Comparison of ENCODE assay signal across 10 mouse cellular contexts in genomic region chr3:87154398-87155287, GRCm38 (mm10). TPM values are rescaled to one million over a fixed set of nuclear protein-coding genes. Genes with fewer than 3 reads are reported as not detected.
DNase-seq lines count a peak whose midpoint lies in the region; ATAC-seq and TF ChIP-seq lines count a peak whose summit lies in the region.
"Had no signal": no experiment of that assay in that cellular context is flagged by ENCODE, and none has a peak within 500 bp of the region (broad histone marks: within the 10 kb centered on the region; RNA-seq: fewer than 3 reads in every experiment).

No protein-coding gene starts in this region.

- CTCF ChIA-PET in Patski (lab: Charles Lee) = interaction anchor here (1.1 to 3.7 kb wide), 5 partner anchors 11 to 43 kb away, joined by 3 to 25 read pairs (median 3); no protein-coding TSS in a partner anchor

- no peak for DNase-seq in heart, postnatal 36 days
- no peak for DNase-seq in Patski (ENCODE audit: low read depth, low spot score)
- DNase-seq in midbrain, embryonic 11.5 days (ENCODE audit: low spot score, missing footprints) = peak; percentile 91
- no peak for DNase-seq in c-Kit-positive CD71-positive TER-119-positive erythroid progenitor cells, embryonic 14.5 days (ENCODE audit: low spot score)
- no peak for DNase-seq in layer of hippocampus, postnatal 25 days (ENCODE audit: extremely low spot score in 1 of 2, low spot score in 1 of 2)
- no peak for DNase-seq in right cerebral cortex, postnatal 36 days (ENCODE audit: low spot score in 2 of 2)
- DNase-seq: thymus, postnatal 36 days had no signal

- H3K9me3 ChIP-seq in heart, embryonic 13.5 days = no peaks in the 10 kb centered on the region
- H3K9me3 ChIP-seq in forebrain, embryonic 15.5 days = no peaks in the 10 kb centered on the region
- H3K9me3 ChIP-seq in midbrain, embryonic 11.5 days (ENCODE audit: control insufficient read depth, low read length) = no peaks in the 10 kb centered on the region
- H3K9me3 ChIP-seq: liver, embryonic 15.5 days had no signal

- in situ Hi-C loops in Patski (cut with MboI; ENCODE audit: low pct_unique_long_range_greater_than_20kb) = no loop called here

- WGBS in heart, embryonic 13.5 days = 41% methylated on average over 15 of the region's 15 CpGs
- WGBS in forebrain, embryonic 15.5 days = 22% methylated on average over 15 of the region's 15 CpGs
- WGBS in midbrain, embryonic 11.5 days = 15% methylated on average over 15 of the region's 15 CpGs

- no peak overlapping the region for H3K4me2 ChIP-seq in heart, embryonic 13.5 days
- no peak overlapping the region for H3K4me2 ChIP-seq in forebrain, embryonic 15.5 days (replicated peaks)
- H3K4me2 ChIP-seq in midbrain, embryonic 11.5 days = no peak overlapping the region
- H3K4me2 ChIP-seq: liver, embryonic 15.5 days had no signal

- ATAC-seq in heart, embryonic 13.5 days (ENCODE audit: extremely low read depth, insufficient number of reproducible peaks, low FRiP score, low TSS enrichment) = no peak
- ATAC-seq in Patski = peak; percentile 32
- peak; percentile 27 for ATAC-seq in forebrain, embryonic 15.5 days (replicated peaks)
- ATAC-seq in midbrain, embryonic 11.5 days (ENCODE audit: low FRiP score) = no peak

- TF ChIP-seq CTCF in Patski (IDR thresholded peaks at IDR 0.05) = no peak

- peak overlapping the region; percentile 28 for H3K27ac ChIP-seq in heart, embryonic 13.5 days (replicated peaks)
- H3K27ac ChIP-seq in forebrain, embryonic 15.5 days (replicated peaks) = peak overlapping the region; percentile 65
- peak overlapping the region; percentile 32; the same call in 1 of the 2 replicates for H3K27ac ChIP-seq in midbrain, embryonic 11.5 days (ENCODE audit: low read depth, low read length)
- H3K27ac ChIP-seq: liver, embryonic 15.5 days had no signal

- H3K9ac ChIP-seq in heart, embryonic 13.5 days = peak overlapping the region; percentile 12; the same call in 1 of the 2 replicates
- no peak overlapping the region for H3K9ac ChIP-seq in forebrain, embryonic 15.5 days (replicated peaks)
- H3K9ac ChIP-seq in midbrain, embryonic 11.5 days (ENCODE audit: low read length) = no peak overlapping the region
- H3K9ac ChIP-seq: liver, embryonic 15.5 days had no signal

- no peaks in the 10 kb centered on the region for H3K27me3 ChIP-seq in heart, embryonic 13.5 days (replicated peaks)
- no peaks in the 10 kb centered on the region for H3K27me3 ChIP-seq in Patski
- H3K27me3 ChIP-seq in forebrain, embryonic 15.5 days = no peaks in the 10 kb centered on the region
- no peaks in the 10 kb centered on the region for H3K27me3 ChIP-seq in midbrain, embryonic 11.5 days (ENCODE audit: control insufficient read depth, insufficient read depth, low read length)
- H3K27me3 ChIP-seq: liver, embryonic 15.5 days had no signal

- POLR2A ChIA-PET in Patski (lab: Charles Lee) = interaction anchor here (1.1 to 5.3 kb wide), 6 partner anchors 9 to 28 kb away, joined by 3 to 41 read pairs (median 6); no protein-coding TSS in a partner anchor

- no peaks in the 10 kb centered on the region; the same call in 1 of the 2 replicates for H3K36me3 ChIP-seq in heart, embryonic 13.5 days
- no peaks in the 10 kb centered on the region for H3K36me3 ChIP-seq in forebrain, embryonic 15.5 days
- no peaks in the 10 kb centered on the region for H3K36me3 ChIP-seq in midbrain, embryonic 11.5 days (ENCODE audit: control insufficient read depth, insufficient read depth, low read length)
- H3K36me3 ChIP-seq: liver, embryonic 15.5 days had no signal

- H3K4me3 ChIP-seq in heart, embryonic 13.5 days = no peak overlapping the region
- no peak overlapping the region for H3K4me3 ChIP-seq in forebrain, embryonic 15.5 days
- H3K4me3 ChIP-seq in midbrain, embryonic 11.5 days (ENCODE audit: low read depth, low read length) = no peak overlapping the region
- H3K4me3 ChIP-seq: liver, embryonic 15.5 days had no signal

- intact Hi-C loops in heart, postnatal 36 days (cut with DNase I) = no loop called here

- H3K4me1 ChIP-seq in heart, embryonic 13.5 days = peaks cover 96% of the 10 kb centered on the region
- H3K4me1 ChIP-seq in forebrain, embryonic 15.5 days = peaks cover 76% of the 10 kb centered on the region
- peaks cover 72% of the 10 kb centered on the region for H3K4me1 ChIP-seq in midbrain, embryonic 11.5 days (ENCODE audit: control insufficient read depth, insufficient read depth, low read length)
- H3K4me1 ChIP-seq: liver, embryonic 15.5 days had no signal

RNA-seq across cellular contexts. Expression of gene Kirrel, which starts 19.9 kb away (rescaled TPM):
- polyA plus RNA-seq in heart, embryonic 13.5 days (2015; fragmentation: Nextera tagmentation; extraction: Ambion mirVana) = 14.7 and 15.4 TPM in 2 replicates
- total RNA-seq in heart, postnatal 36 days (2021) = 1 to 10 TPM; 6.8 to 7.6 TPM
- polyA plus RNA-seq in Patski (2021) = 156 TPM
- polyA plus RNA-seq in forebrain, embryonic 15.5 days (2015; fragmentation: Nextera tagmentation; extraction: Ambion mirVana) = 5.0 and 5.7 TPM in 2 replicates
- 6.4 and 7.4 TPM in 2 replicates for polyA plus RNA-seq in midbrain, embryonic 11.5 days (2014; fragmentation: Nextera tagmentation; extraction: Ambion mirVana)
- total RNA-seq in layer of hippocampus, postnatal 25 days (2021) = 1 to 10 TPM; 3.4 TPM

Comparison
In these comparisons a context has a peak if more than half of its experiments do, and no peak if none do; other contexts are left out.
1. ATAC-seq: peak in Patski (single experiment) and forebrain, embryonic 15.5 days (single experiment); none in heart, embryonic 13.5 days (single experiment) and midbrain, embryonic 11.5 days (single experiment).
2. Peak in every context shown above with its lines, with median percentiles within 50 percentile points of each other: H3K27ac ChIP-seq.